Mouse (Mus musculus): ENCODE measurements around the gene Cnot2. TPM values are rescaled to one million over a fixed set of nuclear protein-coding genes. Genes with fewer than 3 reads are reported as not detected.
"Not testable (repeated sequence)": the region's sequence is repeated elsewhere in the genome, so short reads cannot be mapped to it uniquely, and the experiment has no call there.

Gene Cnot2
- polyA plus RNA-seq (2016; fragmentation: Nextera tagmentation; extraction: Ambion mirVana) = 110 and 116 TPM in 2 replicates

GRCm38 (mm10) chr10:116581369-116581718 lies at the start of gene Cnot2:
Gene Cnot2, minus strand, starts transcription at chr10:116581511.
- WGBS = under 1% methylated on average over 47 of the region's 47 CpGs
- Histone ChIP-seq H3K27ac (replicated peaks) (peak within 1 kb of the TSS; percentile 100), H3K27me3 (ENCODE audit: low read depth, poor library complexity, severe bottlenecking) (no peaks in the 10 kb centered on the region), H3K9me3 (replicated peaks) (no peaks in the 10 kb centered on the region), H3K4me1 (peaks cover 23% of the 10 kb centered on the region), H3K4me3 (peak within 1 kb of the TSS; percentile 97), H3K36me3 (peaks cover 23% of the 10 kb centered on the region)
- DNase-seq (ENCODE audit: low spot score) = peak; percentile 94

GRCm38 (mm10) chr10:116628926-116629325 lies 47.6 kb upstream of the Cnot2 start:
- Histone ChIP-seq H3K9me3 (replicated peaks) (no peaks in the 10 kb centered on the region), H3K4me3 (no peak overlapping the region), H3K27ac (replicated peaks) (no peak overlapping the region), H3K4me1 (no peaks in the 10 kb centered on the region), H3K36me3 (no peaks in the 10 kb centered on the region), H3K27me3 (ENCODE audit: low read depth, poor library complexity, severe bottlenecking) (no peaks in the 10 kb centered on the region)
- WGBS = 82% methylated on average over 5 of the region's 5 CpGs
- no peak for DNase-seq (ENCODE audit: low spot score)

- WGBS = 81% methylated on average over 1 of the region's 1 CpGs
- Histone ChIP-seq H3K4me1 (no peaks in the 10 kb centered on the region), H3K9me3 (replicated peaks) (peaks cover 7% of the 10 kb centered on the region), H3K36me3 (no peaks in the 10 kb centered on the region), H3K27ac (replicated peaks) (no peak overlapping the region), H3K4me3 (no peak overlapping the region), H3K27me3 (ENCODE audit: low read depth, poor library complexity, severe bottlenecking) (no peaks in the 10 kb centered on the region)
- DNase-seq (ENCODE audit: low spot score) = no peak
Observed at GRCm38 (mm10) chr10:116626009-116626408, 44.7 kb upstream of the Cnot2 start.

- not testable (repeated sequence) for H3K9me3 ChIP-seq (replicated peaks); H3K27me3 ChIP-seq (ENCODE audit: low read depth, poor library complexity, severe bottlenecking); H3K27ac ChIP-seq (replicated peaks); H3K36me3 ChIP-seq; H3K4me1 ChIP-seq; DNase-seq (ENCODE audit: low spot score); H3K4me3 ChIP-seq
- WGBS = 93% methylated on average over 9 of the region's 10 CpGs
Observed at GRCm38 (mm10) chr10:116613250-116613649, 31.9 kb upstream of the Cnot2 start.

- no peaks in the 10 kb centered on the region for H3K36me3 ChIP-seq
- 96% methylated on average over 4 of the region's 4 CpGs for WGBS
- no peak overlapping the region for H3K27ac ChIP-seq (replicated peaks)
- DNase-seq (ENCODE audit: low spot score) = no peak
- H3K4me3 ChIP-seq = no peak overlapping the region
- no peaks in the 10 kb centered on the region for H3K9me3 ChIP-seq (replicated peaks)
- no peaks in the 10 kb centered on the region for H3K4me1 ChIP-seq
- no peaks in the 10 kb centered on the region for H3K27me3 ChIP-seq (ENCODE audit: low read depth, poor library complexity, severe bottlenecking)
Observed at GRCm38 (mm10) chr10:116604905-116605162, 23.5 kb upstream of the Cnot2 start.

- H3K36me3 ChIP-seq = no peaks in the 10 kb centered on the region
- no peaks in the 10 kb centered on the region for H3K9me3 ChIP-seq (replicated peaks)
- H3K4me3 ChIP-seq = no peak overlapping the region
- 87% methylated on average over 6 of the region's 6 CpGs for WGBS
- H3K27ac ChIP-seq (replicated peaks) = no peak overlapping the region
- no peaks in the 10 kb centered on the region for H3K27me3 ChIP-seq (ENCODE audit: low read depth, poor library complexity, severe bottlenecking)
- no peak for DNase-seq (ENCODE audit: low spot score)
- H3K4me1 ChIP-seq = no peaks in the 10 kb centered on the region
Observed at GRCm38 (mm10) chr10:116604081-116604904, 23.0 kb upstream of the Cnot2 start.

- no peaks in the 10 kb centered on the region for H3K9me3 ChIP-seq (replicated peaks)
- no peak overlapping the region for H3K4me3 ChIP-seq
- no peak for DNase-seq (ENCODE audit: low spot score)
- no peak overlapping the region for H3K27ac ChIP-seq (replicated peaks)
- H3K27me3 ChIP-seq (ENCODE audit: low read depth, poor library complexity, severe bottlenecking) = no peaks in the 10 kb centered on the region
- H3K4me1 ChIP-seq = no peaks in the 10 kb centered on the region
- 93% methylated on average over 14 of the region's 14 CpGs for WGBS
- no peaks in the 10 kb centered on the region for H3K36me3 ChIP-seq
Observed at GRCm38 (mm10) chr10:116599056-116599850, 17.9 kb upstream of the Cnot2 start.

GRCm38 (mm10) chr10:116582738-116583137 lies 1.4 kb upstream of the Cnot2 start:
- H3K9me3 ChIP-seq (replicated peaks) = no peaks in the 10 kb centered on the region
- DNase-seq (ENCODE audit: low spot score) = peak; percentile 13
- 40% methylated on average over 6 of the region's 6 CpGs for WGBS
- peak overlapping the region; percentile 97 for H3K4me3 ChIP-seq
- no peak overlapping the region; the same call in 1 of the 2 replicates for H3K27ac ChIP-seq (replicated peaks)
- no peaks in the 10 kb centered on the region for H3K27me3 ChIP-seq (ENCODE audit: low read depth, poor library complexity, severe bottlenecking)
- peaks cover 23% of the 10 kb centered on the region for H3K4me1 ChIP-seq
- H3K36me3 ChIP-seq = peaks cover 27% of the 10 kb centered on the region

- no peak for DNase-seq (ENCODE audit: low spot score)
- Histone ChIP-seq H3K36me3 (peaks cover 24% of the 10 kb centered on the region), H3K4me1 (peaks cover 23% of the 10 kb centered on the region), H3K9me3 (replicated peaks) (no peaks in the 10 kb centered on the region), H3K4me3 (peak overlapping the region; percentile 97), H3K27ac (replicated peaks) (peak overlapping the region; percentile 100), H3K27me3 (ENCODE audit: low read depth, poor library complexity, severe bottlenecking) (no peaks in the 10 kb centered on the region)
- under 1% methylated on average over 66 of the region's 67 CpGs for WGBS
Observed at GRCm38 (mm10) chr10:116581719-116582481, 589 bp upstream of the Cnot2 start.

GRCm38 (mm10) chr10:116580591-116581358 lies 536 bp downstream of the Cnot2 start:
- H3K36me3 ChIP-seq = peaks cover 25% of the 10 kb centered on the region
- H3K27ac ChIP-seq (replicated peaks) = peak overlapping the region; percentile 100
- peak; percentile 56 for DNase-seq (ENCODE audit: low spot score)
- H3K9me3 ChIP-seq (replicated peaks) = no peaks in the 10 kb centered on the region
- no peaks in the 10 kb centered on the region for H3K27me3 ChIP-seq (ENCODE audit: low read depth, poor library complexity, severe bottlenecking)
- H3K4me1 ChIP-seq = peaks cover 23% of the 10 kb centered on the region
- WGBS = 0% methylated on average over 49 of the region's 71 CpGs
- peak overlapping the region; percentile 97 for H3K4me3 ChIP-seq

- H3K36me3 ChIP-seq = peaks cover 12% of the 10 kb centered on the region
- H3K4me3 ChIP-seq = peak overlapping the region; percentile 97
- no peaks in the 10 kb centered on the region for H3K27me3 ChIP-seq (ENCODE audit: low read depth, poor library complexity, severe bottlenecking)
- H3K27ac ChIP-seq (replicated peaks) = no peak overlapping the region
- no peaks in the 10 kb centered on the region for H3K9me3 ChIP-seq (replicated peaks)
- DNase-seq (ENCODE audit: low spot score) = no peak
- peaks cover 23% of the 10 kb centered on the region for H3K4me1 ChIP-seq
Observed at GRCm38 (mm10) chr10:116579478-116579877, 1.8 kb downstream of the Cnot2 start.

GRCm38 (mm10) chr10:116578375-116578774 lies 2.9 kb downstream of the Cnot2 start:
- no peaks in the 10 kb centered on the region for H3K27me3 ChIP-seq (ENCODE audit: low read depth, poor library complexity, severe bottlenecking)
- peaks cover 23% of the 10 kb centered on the region for H3K4me1 ChIP-seq

More at GRCm38 (mm10) chr10:116578375-116578774, 2.9 kb downstream of the Cnot2 start:
- no peak overlapping the region for H3K27ac ChIP-seq (replicated peaks)
- H3K36me3 ChIP-seq = 0 out of 2 replicates have a peak, but pooled peaks cover 7% of the 10 kb centered on the region
- no peak overlapping the region for H3K4me3 ChIP-seq
- DNase-seq (ENCODE audit: low spot score) = no peak
- no peaks in the 10 kb centered on the region for H3K9me3 ChIP-seq (replicated peaks)

Data from midbrain, embryonic 10.5 days (tissue).